Mouse (Mus musculus): ENCODE measurements at regions not wholly inside any gene's neighbourhood (a gene's known extent, or its start where the extent isn't known, plus 50 kb on each side); places are given as distances from the start of the nearest gene placed in this dataset.
A peak's percentile ranks its signal among the peaks of the same experiment; 100 is the strongest.

DNA sequence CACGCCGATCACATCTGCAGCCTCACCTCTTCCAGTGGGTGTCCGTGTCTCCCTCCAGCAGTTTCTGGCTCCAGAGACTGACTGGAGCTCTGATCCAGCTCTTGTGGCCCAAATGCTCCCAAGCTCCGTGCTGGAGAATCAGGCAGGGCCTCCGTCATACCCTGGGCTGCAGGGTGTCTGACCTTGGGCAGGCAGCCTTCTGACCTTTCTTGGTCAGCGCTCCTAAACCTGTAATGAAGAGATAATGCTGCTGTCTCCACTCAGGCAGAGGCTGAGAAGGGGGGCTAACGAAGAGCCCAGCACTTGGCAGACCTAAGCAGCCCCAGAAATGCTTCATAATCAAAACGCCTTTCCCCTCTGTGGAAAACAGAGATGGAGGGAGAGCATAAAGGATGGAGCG lies 89.9 kb upstream of the Mef2a start:
- DNase-seq (ENCODE audit: extremely low spot score in 1 of 2, low spot score in 2 of 2): no peak
- intact Hi-C loops (cut with DNase I): no loop called here

DNA sequence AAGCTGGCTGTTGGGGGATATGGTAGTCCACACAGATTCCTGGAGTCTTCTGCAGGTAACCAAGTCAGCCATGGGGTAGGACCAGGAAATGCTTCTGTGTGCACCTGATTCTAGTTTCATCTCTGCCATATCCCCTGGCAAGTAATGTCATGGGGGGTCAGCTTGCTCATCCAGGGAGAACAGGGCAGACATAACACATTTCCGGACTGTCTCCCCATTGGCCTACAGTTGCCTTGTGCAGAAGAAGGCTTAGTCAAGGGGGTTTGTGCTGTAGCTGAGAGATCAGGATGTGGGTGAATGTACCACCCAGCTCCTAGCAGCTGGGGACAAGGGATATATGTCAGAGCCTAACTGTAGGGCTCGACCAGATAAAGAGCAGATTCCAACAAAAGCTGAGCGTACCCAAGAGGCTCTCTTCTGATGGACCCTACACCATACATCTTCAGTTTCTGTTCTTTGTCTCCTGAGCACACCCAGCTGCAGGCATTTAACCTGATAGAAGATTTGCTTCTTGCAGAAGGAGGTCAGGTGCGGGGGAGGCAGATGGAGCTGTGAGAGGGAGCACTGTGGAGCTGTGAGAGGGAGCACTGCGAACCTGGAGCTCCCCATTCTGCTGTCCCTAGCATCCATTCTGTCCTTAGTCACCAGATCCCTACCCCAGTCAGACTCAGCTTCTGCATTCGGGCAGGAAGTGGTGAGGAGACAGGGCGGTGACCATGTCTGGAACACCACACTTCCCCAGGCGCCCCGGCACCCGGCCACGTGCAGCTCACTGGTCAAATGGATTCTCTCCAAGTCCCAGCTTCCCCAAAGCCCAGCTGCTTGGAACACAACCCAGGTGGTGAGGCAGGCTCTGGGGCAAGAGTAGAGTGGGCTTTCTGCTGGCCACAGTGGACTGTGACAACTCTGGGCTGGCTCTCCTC lies 88.9 kb upstream of the Mef2a start:
- peak; percentile 67 to 89 for DNase-seq (ENCODE audit: extremely low spot score in 1 of 2, low spot score in 2 of 2)
- intact Hi-C loops (cut with DNase I): no loop called here

DNA sequence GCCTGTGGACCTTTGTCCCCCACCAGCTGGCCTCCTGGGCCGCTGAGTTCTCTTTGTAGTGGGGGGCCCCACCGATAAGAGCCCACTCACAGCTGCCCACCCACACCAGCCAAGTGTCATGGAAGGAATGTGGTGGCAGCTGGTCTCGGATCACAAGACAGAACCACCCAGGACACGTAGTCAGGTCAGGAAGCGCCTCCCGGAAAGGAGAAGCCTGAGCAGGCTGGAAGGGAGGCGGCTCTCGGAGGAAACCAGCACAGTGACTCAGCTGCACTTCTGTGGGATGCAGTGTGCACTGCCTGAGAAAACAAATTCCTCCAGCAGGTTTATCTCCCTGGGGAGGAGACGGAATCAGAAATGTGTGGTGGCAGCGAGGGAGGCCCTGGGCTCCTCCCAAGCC lies 87.2 kb upstream of the Mef2a start:
- intact Hi-C loops (cut with DNase I): no loop called here

DNA sequence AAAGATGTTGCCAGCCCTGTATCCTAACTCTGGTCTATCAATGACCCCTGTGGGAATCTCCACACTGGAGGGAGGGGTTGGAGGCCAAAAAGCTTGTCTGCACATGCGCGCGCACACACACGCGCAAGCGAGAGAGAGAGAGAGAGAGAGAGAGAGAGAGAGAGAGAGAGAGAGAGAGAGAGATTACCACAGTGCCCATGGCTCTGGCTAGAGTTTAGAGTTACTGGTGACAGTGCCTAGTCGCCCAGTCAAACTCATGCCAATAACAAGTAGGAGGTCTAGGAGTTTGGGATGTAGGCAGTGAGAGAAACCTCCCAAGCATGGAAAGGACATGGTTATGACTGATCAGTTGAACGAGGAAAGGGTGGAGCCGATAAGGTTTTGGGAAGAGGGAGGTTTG lies 86.6 kb upstream of the Mef2a start:
- no peak for DNase-seq (ENCODE audit: extremely low spot score in 1 of 2, low spot score in 2 of 2)
- intact Hi-C loops (cut with DNase I): no loop called here

More for the DNA sequence above, 87.2 kb upstream of the Mef2a start:
- peak in 1 of 2 experiments; percentile 70 for DNase-seq (ENCODE audit: extremely low spot score in 1 of 2, low spot score in 2 of 2)

DNA sequence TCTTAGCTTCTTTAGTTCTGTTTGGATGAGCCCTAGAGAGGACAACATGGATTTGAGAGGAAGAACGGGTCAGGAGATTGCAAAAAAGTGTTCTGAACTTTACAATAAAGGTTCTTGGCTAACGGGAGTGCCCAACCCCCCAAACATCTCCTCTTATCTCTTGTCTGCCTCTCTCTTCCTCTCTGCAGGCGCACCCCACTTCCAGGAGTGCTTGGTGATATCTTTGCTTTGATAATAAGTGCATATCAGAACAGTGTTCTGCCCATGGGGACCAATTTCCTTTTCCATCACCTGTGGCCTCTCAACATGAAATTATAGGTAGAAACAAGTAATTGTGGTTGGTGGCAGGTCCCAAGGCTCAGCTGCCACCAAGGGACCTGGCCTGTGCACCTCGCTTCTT lies 86.0 kb upstream of the Mef2a start:
- no peak for DNase-seq (ENCODE audit: extremely low spot score in 1 of 2, low spot score in 2 of 2)
- intact Hi-C loops (cut with DNase I): no loop called here

DNA sequence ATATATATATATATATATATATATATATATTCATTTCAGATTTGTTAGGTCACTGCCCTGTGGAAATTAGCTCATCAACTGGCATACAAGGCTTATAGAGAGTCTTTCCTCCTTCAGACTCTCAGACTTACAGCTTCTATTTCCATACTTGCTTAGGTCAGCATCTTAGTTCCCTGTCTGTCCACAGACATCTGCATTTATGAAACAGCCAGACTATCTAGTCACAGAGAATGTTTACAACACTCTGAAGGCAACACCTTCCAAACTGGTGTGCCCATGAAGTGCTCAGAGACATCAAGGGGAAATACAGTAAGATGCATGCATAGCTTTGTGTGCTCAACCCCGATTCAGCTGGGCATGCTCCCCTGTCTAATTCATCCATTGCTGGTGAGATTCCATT lies 85.2 kb upstream of the Mef2a start:
- intact Hi-C loops (cut with DNase I): no loop called here
- DNase-seq (ENCODE audit: extremely low spot score in 1 of 2, low spot score in 2 of 2): no peak

DNA sequence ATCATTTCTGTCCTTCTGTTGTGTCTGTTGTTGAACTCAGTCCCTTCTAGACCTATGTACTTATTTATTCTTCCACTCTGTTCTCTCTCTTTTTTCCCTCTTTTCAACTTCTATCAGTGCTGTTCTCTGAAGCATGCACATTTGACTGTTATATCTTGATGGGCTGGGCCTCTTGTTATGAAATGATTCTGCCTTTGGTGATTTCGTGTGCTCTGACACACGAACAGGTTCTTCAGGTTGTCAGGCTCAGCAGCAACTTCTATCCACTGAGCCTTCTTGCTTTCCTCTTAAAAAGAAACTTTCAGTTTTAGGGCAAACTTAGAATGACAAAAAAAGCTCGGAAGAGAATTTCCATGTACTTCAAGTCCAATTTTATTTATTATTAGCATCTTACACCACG lies 83.4 kb upstream of the Mef2a start:
- intact Hi-C loops (cut with DNase I): no loop called here
- no peak for DNase-seq (ENCODE audit: extremely low spot score in 1 of 2, low spot score in 2 of 2)

DNA sequence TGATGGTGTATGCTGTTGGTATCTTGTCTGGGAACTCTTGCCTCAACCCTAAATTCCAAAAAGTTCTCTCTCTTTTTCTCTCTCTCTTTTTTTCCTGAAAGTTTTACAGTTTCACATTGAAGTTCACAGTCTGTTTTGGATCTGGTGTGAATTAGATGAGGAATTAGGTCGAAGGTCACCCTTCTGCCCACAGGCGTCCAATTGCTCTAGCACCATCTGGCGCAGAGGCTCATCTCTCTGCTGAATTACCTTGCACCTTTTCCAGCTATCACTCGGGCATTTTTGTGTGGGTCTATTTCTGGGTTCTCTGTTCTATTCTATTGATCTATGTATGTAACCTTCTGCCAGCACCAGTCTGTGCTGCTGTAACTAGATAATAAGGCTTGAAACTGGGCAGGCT lies 81.8 kb upstream of the Mef2a start:
- intact Hi-C loops (cut with DNase I): no loop called here
- DNase-seq (ENCODE audit: extremely low spot score in 1 of 2, low spot score in 2 of 2): no peak

DNA sequence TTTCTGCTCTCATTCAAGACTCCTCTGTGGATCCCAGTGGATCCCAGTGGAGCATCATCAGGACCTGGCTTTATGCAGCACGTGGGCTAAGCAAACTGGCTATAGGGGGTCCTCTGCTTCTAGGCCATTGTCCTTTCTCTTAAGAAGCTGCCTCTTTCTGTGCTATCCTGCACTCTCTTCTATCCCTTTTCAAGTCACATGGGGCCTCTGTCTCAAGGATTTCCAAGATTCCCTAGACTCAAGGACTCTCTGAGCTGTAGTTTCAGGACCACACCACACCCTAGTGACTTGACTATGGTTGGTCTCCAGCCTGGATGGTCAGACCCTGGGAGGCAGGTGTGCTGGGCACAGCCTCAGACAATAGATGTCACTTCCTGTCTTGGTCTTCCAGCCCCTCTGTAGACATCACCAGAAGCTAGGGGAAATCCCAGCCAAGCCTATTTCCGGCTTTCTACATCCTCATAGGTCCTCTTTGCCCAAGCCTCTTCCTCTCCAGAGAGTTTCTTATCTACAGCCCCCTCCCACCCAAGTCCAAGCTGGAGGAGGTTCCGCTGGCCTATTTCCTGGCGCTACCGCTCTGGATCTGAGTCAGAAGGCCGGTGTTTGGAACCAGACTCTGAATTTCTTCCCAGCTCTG lies 78.6 kb upstream of the Mef2a start:
- peak in 1 of 2 experiments; percentile 43 for DNase-seq (ENCODE audit: extremely low spot score in 1 of 2, low spot score in 2 of 2)
- intact Hi-C loops (cut with DNase I): no loop called here

DNA sequence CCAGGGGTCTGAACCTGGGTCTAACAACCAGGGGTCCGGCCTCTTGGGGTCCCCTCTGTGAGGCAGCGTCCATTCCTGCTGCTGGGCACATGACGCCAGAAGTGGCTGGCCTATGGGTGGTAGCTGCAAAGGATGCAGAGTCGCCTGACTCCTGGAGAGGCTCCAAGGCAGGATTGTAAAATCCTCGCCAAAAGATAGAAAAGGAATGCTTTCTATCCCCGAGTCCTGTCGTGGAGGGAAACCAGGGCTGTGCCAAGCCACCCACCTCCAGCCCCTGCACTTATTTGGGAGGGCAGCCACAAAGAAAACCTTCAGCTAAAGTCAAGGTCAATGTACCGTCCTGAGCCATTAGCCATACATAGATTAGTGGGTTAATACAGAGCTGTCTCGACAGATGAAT lies 73.9 kb upstream of the Mef2a start:
- intact Hi-C loops (cut with DNase I): no loop called here
- DNase-seq (ENCODE audit: extremely low spot score in 1 of 2, low spot score in 2 of 2): no peak

DNA sequence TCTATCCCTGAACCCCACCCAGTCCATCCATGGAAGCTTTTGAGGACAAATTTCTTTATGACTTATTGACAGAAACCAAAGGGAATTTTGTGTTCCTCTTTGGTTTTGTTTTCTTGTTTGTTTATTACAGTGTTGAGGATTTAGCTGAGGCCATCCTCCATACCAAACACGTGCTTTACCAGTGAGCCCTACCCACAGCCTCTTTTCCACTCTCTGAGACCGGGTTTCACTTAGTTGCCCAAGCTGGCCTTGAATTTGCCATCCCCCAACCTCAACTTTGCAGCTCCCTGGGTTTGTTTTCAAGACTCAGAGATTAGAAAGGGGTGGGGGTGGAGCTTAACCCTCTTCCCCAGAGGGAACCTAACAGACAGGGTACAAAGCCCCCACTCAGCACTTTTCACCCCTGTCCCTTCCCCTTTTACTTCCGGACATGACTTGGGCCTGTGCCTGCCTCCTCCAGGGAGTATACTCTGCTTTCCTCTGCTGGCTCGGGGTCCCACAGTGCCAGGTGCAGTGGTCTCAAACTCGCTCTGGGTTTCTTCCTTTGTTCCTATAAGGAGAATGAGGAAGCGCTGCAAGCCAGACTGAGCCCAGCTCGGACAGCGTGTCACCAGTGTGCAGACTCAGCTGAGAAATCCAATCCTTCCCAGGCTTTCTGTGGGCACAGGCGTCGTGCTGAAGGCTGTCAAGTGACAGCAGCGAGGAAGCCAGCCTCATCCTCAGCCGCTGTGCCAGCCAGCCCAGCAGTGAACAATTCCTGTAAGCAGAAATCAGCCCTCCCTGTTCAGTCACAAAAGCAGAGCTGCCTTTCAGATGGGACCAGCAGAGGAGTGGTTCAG lies 72.8 kb upstream of the Mef2a start:
- DNase-seq (ENCODE audit: extremely low spot score in 1 of 2, low spot score in 2 of 2): peak; percentile 48 to 49
- intact Hi-C loops (cut with DNase I): no loop called here

DNA sequence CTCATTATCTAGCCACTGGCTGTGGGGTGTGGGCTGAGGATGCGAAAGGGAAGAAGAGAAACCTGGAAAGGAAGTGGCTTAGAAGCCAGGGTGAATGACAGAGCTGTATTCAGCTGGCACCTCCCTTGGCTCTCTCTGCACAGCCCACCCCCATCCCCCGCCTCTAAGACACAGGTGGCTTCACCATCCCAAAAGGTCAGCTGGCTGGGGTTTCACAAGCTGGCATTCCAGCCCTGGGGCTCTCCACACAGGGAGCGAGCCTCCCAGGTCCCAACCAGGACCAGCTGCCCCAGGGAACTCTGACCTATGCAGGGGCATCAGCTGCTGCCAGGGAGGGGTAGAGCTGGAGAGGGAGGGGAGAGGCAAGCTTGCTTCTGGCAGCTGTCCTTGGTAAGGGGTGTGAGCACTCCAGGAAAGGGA lies 71.9 kb upstream of the Mef2a start:
- intact Hi-C loops (cut with DNase I): no loop called here
- no peak for DNase-seq (ENCODE audit: extremely low spot score in 1 of 2, low spot score in 2 of 2)

DNA sequence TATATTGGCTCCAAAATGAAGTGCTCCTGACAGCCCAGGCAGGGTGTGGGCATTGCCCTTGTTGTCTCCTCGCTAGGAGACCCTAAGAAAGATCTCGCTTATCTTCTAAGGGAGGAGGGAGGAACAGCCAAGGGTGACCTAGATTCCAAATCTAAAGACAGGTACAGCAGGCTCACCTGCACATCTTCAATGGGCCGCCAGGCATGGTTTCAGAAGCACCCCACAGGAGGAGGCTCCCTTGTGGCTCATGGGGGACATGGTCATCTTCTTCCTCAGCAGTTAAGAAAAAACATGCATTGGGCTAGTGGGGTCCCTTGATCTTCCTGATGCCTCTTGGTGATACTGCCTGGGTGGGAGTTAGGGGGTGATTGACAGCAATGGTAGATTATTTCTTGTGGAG lies 71.0 kb upstream of the Mef2a start:
- intact Hi-C loops (cut with DNase I): no loop called here
- DNase-seq (ENCODE audit: extremely low spot score in 1 of 2, low spot score in 2 of 2): no peak

DNA sequence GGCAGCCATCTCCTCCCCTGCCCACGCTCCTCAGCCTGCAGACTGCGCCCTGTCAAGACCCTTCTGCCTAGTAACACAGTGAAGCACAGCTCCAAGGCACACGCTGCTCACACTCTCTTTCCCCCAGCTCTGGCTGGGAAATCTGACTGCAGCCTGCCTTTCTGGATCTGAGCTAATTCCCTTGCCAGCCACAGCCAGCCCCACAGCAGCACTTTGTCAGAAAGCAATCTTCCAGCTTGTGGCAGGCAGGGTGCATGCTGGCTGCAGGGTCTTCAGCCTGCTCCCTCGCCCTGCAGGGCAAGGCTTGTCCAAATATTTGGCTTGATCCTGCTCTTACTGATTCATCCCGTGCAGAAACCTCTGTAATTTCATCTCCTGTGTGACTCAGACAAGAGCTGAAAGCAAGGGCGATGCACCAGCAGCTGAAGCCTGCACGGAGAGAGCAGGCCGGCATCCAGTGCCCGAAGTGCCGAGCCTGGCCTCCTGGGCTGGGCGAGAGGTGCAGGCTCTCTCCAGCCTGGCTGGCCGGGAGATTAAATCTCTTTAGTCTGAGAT lies 70.4 kb upstream of the Mef2a start:
- DNase-seq (ENCODE audit: extremely low spot score in 1 of 2, low spot score in 2 of 2): peak in 1 of 2 experiments; percentile 45
- intact Hi-C loops (cut with DNase I): no loop called here

DNA sequence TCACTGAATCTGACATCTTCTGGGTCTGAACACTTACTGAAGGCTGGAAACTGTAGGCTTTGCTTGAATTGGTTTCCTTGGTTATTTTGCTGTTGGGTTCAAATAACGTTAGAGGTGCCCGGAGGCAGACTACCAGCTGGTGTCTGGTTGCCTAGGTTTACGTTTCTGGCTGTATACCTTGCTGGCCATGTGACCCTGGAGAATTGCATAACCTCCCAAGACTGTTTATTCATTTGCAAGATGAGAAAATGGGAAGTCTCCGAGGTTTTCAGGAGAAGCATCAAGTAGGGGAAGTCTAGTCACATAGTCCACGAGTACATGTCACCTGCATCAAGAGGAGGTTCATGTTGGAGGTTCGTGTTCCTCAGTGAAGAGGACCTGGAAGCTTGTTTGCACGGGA lies 69.6 kb upstream of the Mef2a start:
- intact Hi-C loops (cut with DNase I): no loop called here
- no peak for DNase-seq (ENCODE audit: extremely low spot score in 1 of 2, low spot score in 2 of 2)

DNA sequence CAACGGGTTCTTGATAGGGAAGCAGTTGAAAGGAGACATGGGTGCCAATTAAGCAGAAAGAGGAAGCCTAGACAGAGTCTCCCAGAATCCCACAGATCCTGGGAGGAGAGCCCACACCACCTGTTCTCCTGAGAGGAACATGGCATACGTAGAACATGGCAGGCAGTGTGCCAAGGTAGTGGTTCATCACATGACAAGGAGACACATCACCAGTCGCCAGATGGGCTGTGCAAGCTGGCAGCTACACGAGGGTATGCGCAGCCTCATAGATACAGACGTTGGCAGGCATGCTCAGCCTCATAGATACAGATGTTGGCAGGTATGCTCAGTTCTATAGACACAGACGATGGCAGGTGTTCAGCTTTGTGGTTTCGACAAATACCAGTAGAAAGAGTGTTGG lies 68.1 kb upstream of the Mef2a start:
- intact Hi-C loops (cut with DNase I): no loop called here

DNA sequence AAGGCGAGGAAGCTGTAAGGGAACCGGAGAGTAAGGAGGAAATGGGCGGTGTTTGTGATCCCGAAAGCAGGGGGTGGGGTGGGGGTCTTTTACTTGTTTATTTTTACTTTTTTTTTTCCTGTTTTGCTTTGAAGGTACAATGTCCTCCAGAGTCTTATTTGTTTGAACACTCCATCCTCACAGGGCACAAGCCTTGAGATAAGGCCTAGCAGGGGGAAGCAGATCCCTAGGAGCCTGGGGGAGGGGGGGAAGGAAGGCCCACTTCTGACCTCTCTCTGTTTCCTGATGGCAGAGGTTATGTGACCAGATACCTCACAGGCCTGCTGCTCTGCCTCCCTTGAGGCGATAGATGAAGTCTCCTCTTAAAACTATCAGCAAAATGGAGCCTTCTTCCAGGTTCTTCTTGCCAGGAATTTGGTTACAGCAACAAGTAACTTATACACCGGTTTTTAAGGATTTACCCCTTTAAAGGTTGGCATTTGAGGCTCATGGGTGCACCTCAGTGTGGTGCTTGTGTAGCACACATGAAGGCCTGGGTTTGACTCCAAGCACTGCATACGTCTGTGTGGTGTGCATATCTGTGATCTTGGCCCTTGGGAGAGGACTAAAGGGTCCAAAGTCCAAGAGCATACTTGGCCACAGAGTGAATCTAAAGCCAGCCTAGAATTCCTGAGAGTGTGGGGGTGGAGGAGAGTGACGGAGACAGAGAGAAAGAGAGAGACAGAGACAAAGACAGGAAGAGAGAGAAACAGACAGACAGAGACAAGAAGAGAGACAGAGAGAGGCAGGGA lies 64.8 kb upstream of the Mef2a start:
- intact Hi-C loops (cut with DNase I): loop anchor here (5.0 kb wide), 1 partner anchor 65 kb away; the partner anchor contains the start of gene Mef2a
- no peak for DNase-seq (ENCODE audit: extremely low spot score in 1 of 2, low spot score in 2 of 2)

More for the DNA sequence above, 68.1 kb upstream of the Mef2a start:
- DNase-seq (ENCODE audit: extremely low spot score in 1 of 2, low spot score in 2 of 2): peak; percentile 68 to 80

DNA sequence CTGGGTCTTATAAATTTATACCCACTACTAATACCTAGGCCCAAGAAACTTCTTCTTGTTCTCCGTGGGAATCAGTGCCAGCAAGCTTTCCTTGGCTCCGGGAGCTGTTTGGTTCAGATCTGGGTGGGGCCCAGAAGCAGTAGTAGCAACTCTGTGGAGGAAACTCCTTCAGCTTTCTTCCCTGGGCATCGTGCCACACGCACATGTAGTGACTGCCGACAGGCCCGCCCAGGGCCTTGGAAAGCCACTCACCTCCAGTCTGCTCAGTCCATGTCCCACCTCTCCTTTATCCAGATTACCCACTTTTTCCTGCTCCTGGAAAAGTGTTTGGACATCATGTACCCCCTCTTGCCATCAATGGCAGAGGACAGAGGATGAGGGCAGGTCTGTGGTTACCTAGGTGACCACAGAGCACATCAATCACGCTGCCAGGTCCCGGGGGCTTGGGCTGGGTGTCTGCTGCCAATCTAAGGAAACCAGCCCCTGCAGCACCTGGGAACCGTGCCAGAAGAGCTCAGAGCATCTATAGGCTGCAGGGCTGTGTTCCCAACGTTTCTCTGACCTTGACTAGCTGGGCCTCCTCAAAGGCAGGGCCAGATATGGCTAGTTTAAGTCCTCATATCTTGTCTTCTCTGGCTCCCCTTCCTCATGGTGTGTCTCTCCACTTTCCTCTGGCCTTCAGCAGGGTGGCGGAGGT lies 63.1 kb upstream of the Mef2a start:
- DNase-seq (ENCODE audit: extremely low spot score in 1 of 2, low spot score in 2 of 2): peak in 1 of 2 experiments; percentile 77
- intact Hi-C loops (cut with DNase I): loop anchor here (5.0 kb wide), 1 partner anchor 63 kb away; the partner anchor contains the start of gene Mef2a

Data from left cerebral cortex, postnatal 10 days (tissue).